Mouse (Mus musculus): Measurements from ENCODE around the gene Actg2. TPM values are rescaled to one million over a fixed set of nuclear protein-coding genes. Genes with fewer than 3 reads are reported as not detected.

Actg2 gene
- total and polyA plus RNA-seq, 2 experiments from 2014 or later: 1.7 to 2.1 TPM

GRCm38 (mm10) chr6:83572671-83573070 is 36.6 kb upstream of the Actg2 start, which contains the start of gene Stambp:
TSS of gene Stambp (minus strand) at chr6:83572729.
- no peak for DNase-seq (ENCODE audit: low spot score)
- peak within 1 kb of the TSS; percentile 87 for H3K27ac ChIP-seq
- no peak for TF ChIP-seq CTCF (IDR thresholded peaks at IDR 0.05; ENCODE audit: low read depth)
- WGBS: 4% methylated on average over 8 of the region's 11 CpGs
- no peaks in the 10 kb centered on the region for H3K9me3 ChIP-seq (ENCODE audit: low read length)
- H3K4me2 ChIP-seq (ENCODE audit: low read depth, low read length): peak within 1 kb of the TSS; percentile 90
- peak; percentile 89 for ATAC-seq
- H3K36me3 ChIP-seq (ENCODE audit: insufficient read depth, low read length): peaks cover 8% of the 10 kb centered on the region; the same call in 1 of the 2 replicates
- peak within 1 kb of the TSS; percentile 59 for H3K4me3 ChIP-seq (ENCODE audit: low read length)
- peak within 1 kb of the TSS; percentile 78 for H3K9ac ChIP-seq (replicated peaks; ENCODE audit: low read length)
- H3K27me3 ChIP-seq (ENCODE audit: insufficient read depth, low read length): peaks cover 6% of the 10 kb centered on the region; the same call in 1 of the 2 replicates
- H3K4me1 ChIP-seq (ENCODE audit: insufficient read depth, low read length): peaks cover 6% of the 10 kb centered on the region

DNA sequence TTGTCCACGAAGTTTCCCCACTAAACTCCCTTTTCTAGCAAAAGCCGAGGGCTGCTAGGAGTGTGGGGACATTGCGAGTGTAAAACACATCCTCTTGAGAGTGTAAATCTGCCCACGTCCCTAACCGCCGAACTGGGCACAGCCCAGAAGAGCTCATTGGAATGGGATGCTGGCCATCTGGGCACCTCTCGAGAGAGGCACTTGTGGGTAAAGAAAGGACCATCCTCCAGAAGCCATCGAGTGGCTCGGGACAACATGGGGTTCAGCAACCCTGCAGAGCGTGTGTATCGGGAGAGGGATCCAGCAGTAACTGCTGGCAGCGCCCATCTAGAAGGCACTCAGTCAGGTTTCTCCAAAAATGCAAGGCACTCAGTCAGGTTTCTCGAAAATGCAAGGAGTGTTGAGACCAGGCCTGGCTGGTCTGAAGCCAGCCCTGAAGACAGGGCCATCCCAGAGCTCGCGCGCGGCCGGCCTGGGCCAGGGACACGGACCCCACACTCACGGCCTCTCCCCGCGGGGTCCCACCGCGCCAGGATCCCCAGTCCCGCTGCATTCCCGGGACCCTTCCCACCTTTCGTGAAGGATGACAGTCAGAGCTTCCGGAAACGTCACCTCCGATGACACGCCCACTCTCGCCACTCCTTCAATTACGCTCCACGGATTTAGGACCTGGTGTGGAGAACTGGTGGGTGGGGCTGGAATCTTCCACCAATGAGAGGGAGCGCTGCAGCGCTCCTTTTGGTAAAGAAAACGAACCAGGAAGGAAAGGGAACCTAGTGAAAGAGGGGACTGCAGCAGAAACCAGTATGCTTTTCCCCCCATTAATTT is 36.0 kb upstream of the Actg2 start:
- DNase-seq (ENCODE audit: low spot score) (peak; percentile 96), ATAC-seq (peak; percentile 96)
- WGBS: 5% methylated on average over 37 of the region's 37 CpGs
- Histone ChIP-seq H3K4me3 (ENCODE audit: low read length) (peak overlapping the region; percentile 59), H3K36me3 (ENCODE audit: insufficient read depth, low read length) (peaks cover 8% of the 10 kb centered on the region; the same call in 1 of the 2 replicates), H3K9ac (replicated peaks; ENCODE audit: low read length) (peak overlapping the region; percentile 78), H3K4me1 (ENCODE audit: insufficient read depth, low read length) (peaks cover 6% of the 10 kb centered on the region), H3K27me3 (ENCODE audit: insufficient read depth, low read length) (peaks cover 6% of the 10 kb centered on the region; the same call in 1 of the 2 replicates), H3K4me2 (ENCODE audit: low read depth, low read length) (peak overlapping the region; percentile 90), H3K27ac (peak overlapping the region; percentile 87), H3K9me3 (ENCODE audit: low read length) (no peaks in the 10 kb centered on the region)
- TF ChIP-seq CTCF (IDR thresholded peaks at IDR 0.05; ENCODE audit: low read depth): peak; percentile 28; the same call in 1 of the 2 replicates

DNA sequence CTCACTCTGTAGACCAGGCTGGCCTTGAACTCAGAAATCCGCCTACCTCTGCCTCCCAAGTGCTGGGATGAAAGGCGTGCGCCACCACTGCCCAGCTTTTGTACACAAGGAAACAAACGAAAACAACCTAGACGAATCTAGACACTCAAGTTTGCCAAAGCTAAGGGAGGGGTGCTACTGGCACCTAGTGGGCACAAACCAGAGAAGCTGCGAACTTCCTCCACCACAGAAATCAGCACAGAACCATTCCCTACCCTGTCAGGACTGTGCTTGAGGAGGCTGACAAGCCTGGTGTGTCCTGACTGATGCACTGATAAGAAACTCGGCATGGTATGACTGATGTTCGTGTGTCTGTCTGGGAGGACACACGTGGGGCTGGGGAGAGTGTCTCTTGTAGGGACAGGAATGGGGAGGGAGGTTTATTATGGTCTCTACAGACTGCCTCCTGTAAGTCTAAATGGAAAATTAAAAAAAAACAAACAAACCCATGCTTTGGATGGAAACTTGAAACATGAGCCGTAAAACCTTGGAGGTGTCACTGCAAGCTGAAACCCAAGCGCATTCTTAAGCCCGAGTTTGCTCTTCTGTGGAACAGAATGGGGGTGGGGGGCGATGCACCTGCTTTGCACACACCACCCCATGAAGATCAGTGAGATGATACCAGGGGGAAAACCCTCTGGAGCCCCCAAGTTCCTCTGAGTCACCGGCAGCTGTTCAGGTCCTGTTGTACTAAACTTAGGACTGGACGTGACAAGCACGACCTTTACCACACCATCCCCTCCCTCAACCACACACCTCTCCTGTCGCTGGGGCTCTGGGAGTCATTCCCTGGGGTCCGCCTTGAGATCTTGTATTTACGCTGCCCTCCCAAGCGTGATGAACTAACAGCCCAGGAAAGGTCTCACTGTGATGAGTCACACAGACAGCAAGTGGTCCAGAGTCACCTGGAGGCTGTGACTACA is 33.1 kb upstream of the Actg2 start:
- no peak overlapping the region for H3K4me2 ChIP-seq (ENCODE audit: low read depth, low read length)
- H3K9me3 ChIP-seq (ENCODE audit: low read length): no peaks in the 10 kb centered on the region
- peaks cover 6% of the 10 kb centered on the region for H3K4me1 ChIP-seq (ENCODE audit: insufficient read depth, low read length)
- no peak for ATAC-seq
- peak; percentile 42 for DNase-seq (ENCODE audit: low spot score)
- no peak overlapping the region for H3K27ac ChIP-seq
- H3K27me3 ChIP-seq (ENCODE audit: insufficient read depth, low read length): no peaks in the 10 kb centered on the region
- H3K36me3 ChIP-seq (ENCODE audit: insufficient read depth, low read length): peaks cover 21% of the 10 kb centered on the region
- no peak overlapping the region for H3K4me3 ChIP-seq (ENCODE audit: low read length)
- H3K9ac ChIP-seq (replicated peaks; ENCODE audit: low read length): no peak overlapping the region
- peak; percentile 55 for TF ChIP-seq CTCF (IDR thresholded peaks at IDR 0.05; ENCODE audit: low read depth)
- 74% methylated on average over 20 of the region's 20 CpGs for WGBS

- no peak for TF ChIP-seq CTCF (IDR thresholded peaks at IDR 0.05; ENCODE audit: low read depth)
- no peak overlapping the region for H3K27ac ChIP-seq
- no peaks in the 10 kb centered on the region for H3K9me3 ChIP-seq (ENCODE audit: low read length)
- ATAC-seq: no peak
- H3K36me3 ChIP-seq (ENCODE audit: insufficient read depth, low read length): peaks cover 49% of the 10 kb centered on the region
- no peak overlapping the region for H3K4me3 ChIP-seq (ENCODE audit: low read length)
- DNase-seq (ENCODE audit: low spot score): no peak
- 89% methylated on average over 6 of the region's 6 CpGs for WGBS
- no peak overlapping the region for H3K9ac ChIP-seq (replicated peaks; ENCODE audit: low read length)
- no peaks in the 10 kb centered on the region for H3K27me3 ChIP-seq (ENCODE audit: insufficient read depth, low read length)
- no peak overlapping the region for H3K4me2 ChIP-seq (ENCODE audit: low read depth, low read length)
- no peaks in the 10 kb centered on the region for H3K4me1 ChIP-seq (ENCODE audit: insufficient read depth, low read length)
Measured at GRCm38 (mm10) chr6:83555972-83556371, 19.9 kb upstream of the Actg2 start.

GRCm38 (mm10) chr6:83548346-83548745 is 12.3 kb upstream of the Actg2 start:
- no peaks in the 10 kb centered on the region for H3K4me1 ChIP-seq (ENCODE audit: insufficient read depth, low read length)
- ATAC-seq: no peak
- no peak overlapping the region for H3K4me2 ChIP-seq (ENCODE audit: low read depth, low read length)
- no peaks in the 10 kb centered on the region for H3K9me3 ChIP-seq (ENCODE audit: low read length)
- H3K9ac ChIP-seq (replicated peaks; ENCODE audit: low read length): no peak overlapping the region
- peaks cover 19% of the 10 kb centered on the region; the same call in 1 of the 2 replicates for H3K36me3 ChIP-seq (ENCODE audit: insufficient read depth, low read length)
- no peaks in the 10 kb centered on the region for H3K27me3 ChIP-seq (ENCODE audit: insufficient read depth, low read length)
- WGBS: 41% methylated on average over 5 of the region's 5 CpGs
- no peak for TF ChIP-seq CTCF (IDR thresholded peaks at IDR 0.05; ENCODE audit: low read depth)
- no peak overlapping the region for H3K27ac ChIP-seq
- no peak overlapping the region for H3K4me3 ChIP-seq (ENCODE audit: low read length)
- DNase-seq (ENCODE audit: low spot score): no peak

- Histone ChIP-seq H3K27me3 (ENCODE audit: insufficient read depth, low read length) (no peaks in the 10 kb centered on the region), H3K9ac (replicated peaks; ENCODE audit: low read length) (no peak overlapping the region), H3K36me3 (ENCODE audit: insufficient read depth, low read length) (peaks cover 14% of the 10 kb centered on the region; the same call in 1 of the 2 replicates), H3K9me3 (ENCODE audit: low read length) (no peaks in the 10 kb centered on the region), H3K4me3 (ENCODE audit: low read length) (no peak overlapping the region), H3K4me1 (ENCODE audit: insufficient read depth, low read length) (no peaks in the 10 kb centered on the region; the same call in 1 of the 2 replicates), H3K4me2 (ENCODE audit: low read depth, low read length) (no peak overlapping the region), H3K27ac (no peak overlapping the region)
- ATAC-seq: no peak
- DNase-seq (ENCODE audit: low spot score): no peak
- TF ChIP-seq CTCF (IDR thresholded peaks at IDR 0.05; ENCODE audit: low read depth): no peak
- 81% methylated on average over 3 of the region's 3 CpGs for WGBS
Measured at GRCm38 (mm10) chr6:83545778-83546177, 9.7 kb upstream of the Actg2 start.

All from hindbrain, postnatal 0 days (tissue).